Mouse (Mus musculus) cortical plate, adult 2 months (tissue): Measurements from ENCODE around the gene Corin.

Experiments
- CTCF ChIP-seq: fragments of 200-500 bp; IDR thresholded peaks from 2 replicates; pipeline ENCODE4 v1.5.1; 2011; ENCODE audit warnings: mild to moderate bottlenecking, control low read depth, low read length; ENCODE audit not compliant: insufficient read depth; ENCODE audit errors: extremely low read depth
- POLR2A ChIP-seq: fragments of 200-500 bp; IDR thresholded peaks from 2 replicates; pipeline ENCODE4 v1.6.1; 2011; ENCODE audit warnings: mild to moderate bottlenecking, low read length, control low read depth; ENCODE audit not compliant: insufficient read depth; ENCODE audit errors: extremely low read depth

DNA sequence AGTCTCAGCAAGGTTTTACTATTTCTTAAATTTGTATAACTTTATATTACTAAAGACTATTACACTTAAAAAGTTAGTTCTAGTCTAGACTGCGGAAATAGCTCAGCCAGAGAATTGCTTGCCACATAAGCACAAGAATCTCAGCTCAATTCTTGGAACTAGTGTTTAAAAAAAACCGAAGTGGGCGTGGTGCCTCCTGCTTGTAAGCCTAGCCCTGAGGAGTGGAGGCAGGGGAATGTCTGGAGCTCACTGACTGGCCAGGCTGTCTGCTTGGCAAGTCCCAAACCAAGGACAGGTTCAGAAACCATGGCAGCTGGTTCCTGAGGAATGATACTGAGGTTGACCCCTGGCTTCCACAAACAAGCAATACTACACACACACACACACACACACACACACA, 72.4 kb downstream of the Corin start:
- TF ChIP-seq CTCF (no peak), POLR2A (no peak)
